Mouse (Mus musculus): ENCODE measurements at regions not wholly inside any gene's neighbourhood (a gene's known extent, or its start where the extent isn't known, plus 50 kb on each side); places are given as distances from the start of the nearest gene placed in this dataset.

DNA sequence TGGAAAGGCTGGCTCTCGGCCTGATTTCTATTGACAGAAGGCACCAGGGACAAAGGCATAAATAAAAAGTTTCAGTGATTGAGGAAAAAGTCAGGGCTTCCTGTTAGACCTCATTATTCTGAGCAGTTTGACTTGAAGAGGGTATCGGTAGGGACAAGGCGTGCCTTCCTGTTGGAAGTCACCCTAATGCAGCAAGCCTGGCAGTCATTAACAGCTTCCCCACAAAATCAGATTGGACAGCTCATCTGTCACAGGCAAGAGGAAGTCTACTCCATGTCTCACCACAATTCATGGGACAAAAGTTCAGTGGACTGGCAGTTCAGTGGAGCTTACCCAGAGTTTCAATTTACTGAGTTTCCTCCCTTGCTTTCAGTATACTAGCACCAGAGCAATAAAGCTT lies 715.5 kb downstream of the Fam181b start:
- DNase-seq, result no peak

DNA sequence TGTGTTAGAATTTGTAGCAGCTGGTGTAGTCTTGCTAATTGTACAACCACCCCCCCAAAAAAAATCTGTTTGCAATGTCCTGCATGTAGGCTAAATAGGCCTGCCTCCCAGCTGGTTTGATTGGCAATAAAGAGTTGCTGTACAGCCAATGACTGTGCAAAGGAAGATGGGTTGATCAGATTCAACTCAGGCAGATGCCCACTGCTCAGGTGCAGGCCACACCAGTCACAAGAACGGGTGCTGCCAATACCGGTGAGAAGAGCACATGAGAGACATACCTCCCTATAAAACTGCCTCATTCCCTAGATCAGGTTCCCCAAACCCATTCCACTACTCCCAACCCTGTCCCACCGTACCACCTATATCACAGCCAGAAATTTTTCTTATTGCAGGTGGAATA lies 756.0 kb downstream of the Fam181b start:
- DNase-seq, result no peak

DNA sequence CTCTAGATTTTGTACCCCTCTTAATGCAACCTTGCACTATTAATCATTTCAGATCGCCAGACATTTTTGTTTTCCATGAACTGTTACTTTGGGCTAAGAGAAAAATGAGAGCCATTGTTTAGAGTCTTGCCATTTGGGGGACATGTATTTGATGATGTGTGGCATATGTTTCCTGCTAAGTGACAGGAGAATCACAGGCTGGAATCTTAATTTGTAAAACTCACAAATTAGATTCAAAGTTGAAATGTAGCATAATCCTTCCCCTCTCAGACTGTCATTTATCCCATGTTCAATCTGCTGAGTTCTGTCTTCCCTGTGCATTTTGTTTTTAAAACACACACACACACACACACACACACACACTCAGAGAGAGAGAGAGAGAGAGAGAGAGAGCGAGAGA lies 756.5 kb downstream of the Fam181b start:
- DNase-seq, result no peak

DNA sequence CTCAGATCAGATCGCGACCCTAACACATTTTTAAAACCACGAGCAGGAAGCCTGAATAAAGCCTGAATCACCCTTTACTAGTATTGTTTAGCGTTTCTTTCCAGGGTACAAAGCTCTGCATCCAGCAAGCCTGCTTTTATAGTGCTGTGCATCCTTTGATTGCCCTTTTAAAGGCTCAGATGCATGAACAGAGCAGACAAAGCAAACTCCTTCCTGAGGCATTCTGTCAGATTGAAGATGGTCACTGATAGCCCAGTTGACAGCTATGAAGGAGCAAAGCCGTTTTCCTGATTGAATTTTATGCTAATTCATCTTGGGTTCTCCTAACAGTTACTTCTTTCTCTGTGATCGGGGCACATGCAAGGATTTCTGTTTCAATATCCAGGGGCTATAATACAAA lies 775.4 kb downstream of the Fam181b start:
- DNase-seq, result no peak

DNA sequence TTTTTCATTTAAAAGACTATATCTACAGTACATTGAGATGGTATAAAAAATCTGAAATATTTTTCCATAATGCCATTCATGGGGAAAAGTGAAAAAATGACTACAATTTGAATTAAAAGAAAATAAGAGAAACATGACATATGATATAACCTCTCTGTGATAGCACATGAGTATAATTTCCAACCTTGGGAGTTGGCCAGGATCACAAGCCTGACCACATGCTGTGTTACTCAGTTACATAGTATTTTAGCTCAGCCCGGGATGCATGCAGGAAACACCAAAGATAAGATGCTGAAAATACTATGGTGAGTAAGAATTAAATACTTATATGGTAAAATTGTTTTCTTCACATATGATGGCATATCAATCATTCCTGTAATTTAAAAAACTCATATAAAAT lies 814.0 kb downstream of the Fam181b start:
- no peak for DNase-seq

DNA sequence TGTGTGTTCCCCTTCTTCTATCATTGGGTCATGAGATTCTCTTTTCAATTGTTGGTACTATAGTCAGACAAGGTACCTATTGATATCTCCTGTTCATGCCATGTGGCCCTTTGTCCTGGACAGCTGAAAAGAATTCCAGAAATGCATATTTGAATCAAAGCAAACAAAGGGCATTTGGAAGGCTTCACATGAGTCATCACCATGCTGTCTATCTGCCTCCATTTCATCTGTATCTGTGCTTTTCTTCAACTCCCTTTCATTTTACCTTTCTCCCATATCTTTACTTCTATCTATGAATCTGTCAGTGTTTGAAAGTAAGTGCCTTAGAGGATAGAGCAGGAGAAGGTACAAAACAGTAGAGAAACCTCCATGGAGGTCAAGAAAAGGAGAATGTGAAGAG lies 817.3 kb downstream of the Fam181b start:
- no peak for DNase-seq

DNA sequence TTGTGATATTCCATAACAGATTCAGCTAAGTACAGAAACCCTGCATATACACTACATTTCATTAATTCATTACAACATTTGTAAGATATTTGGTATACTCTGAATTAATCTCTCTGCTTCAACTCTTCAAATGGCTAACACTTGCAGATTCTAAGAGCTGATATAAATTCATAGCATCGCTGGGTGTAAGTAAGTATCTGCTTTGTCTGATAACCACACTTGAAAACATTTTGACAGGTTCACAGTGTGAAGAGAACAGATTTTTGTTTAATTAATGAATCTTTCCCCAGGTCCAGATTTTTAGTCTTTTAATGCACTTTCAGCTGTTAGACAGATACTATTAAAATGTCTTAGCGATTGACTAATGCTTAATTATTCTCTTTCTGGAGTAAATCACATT lies 823.1 kb downstream of the Fam181b start:
- no peak for DNase-seq

DNA sequence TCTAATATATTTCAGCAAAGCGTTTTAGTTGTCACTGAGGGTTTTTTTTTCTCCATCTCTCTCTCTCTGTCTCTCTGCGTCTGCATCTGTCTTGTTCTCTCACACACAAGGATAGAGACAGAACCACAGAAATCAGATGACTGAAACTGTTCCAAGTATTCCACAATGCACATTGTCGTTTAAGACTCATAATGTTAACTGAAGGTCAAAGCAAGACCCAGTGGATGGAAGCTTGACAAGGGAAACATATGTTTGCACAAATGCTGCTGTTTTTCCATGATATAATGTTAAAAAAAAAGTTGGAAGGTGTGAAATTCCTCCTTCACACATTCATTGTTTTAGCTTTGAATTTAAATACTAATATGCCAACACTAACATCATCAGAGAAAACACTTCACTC lies 857.3 kb downstream of the Fam181b start:
- no peak for DNase-seq

DNA sequence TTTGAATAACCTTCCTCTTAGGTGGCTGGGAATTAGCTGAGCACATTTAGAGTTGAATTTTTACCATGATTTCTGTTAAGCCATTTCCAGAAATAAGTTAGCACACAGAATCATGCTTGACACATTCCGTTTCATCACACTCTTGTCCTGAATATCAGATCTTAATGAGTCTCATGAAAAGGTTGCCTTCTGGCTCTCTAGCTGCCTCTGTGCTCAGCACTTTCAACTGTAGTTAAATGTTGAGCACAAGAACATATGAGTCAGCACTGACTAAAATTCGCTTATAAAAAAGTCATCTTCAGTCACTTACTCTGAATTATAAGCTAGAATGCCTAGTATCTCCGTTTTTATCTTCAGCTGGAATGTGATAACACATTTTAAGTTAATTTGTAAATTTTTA lies 902.4 kb downstream of the Fam181b start:
- DNase-seq, result no peak

DNA sequence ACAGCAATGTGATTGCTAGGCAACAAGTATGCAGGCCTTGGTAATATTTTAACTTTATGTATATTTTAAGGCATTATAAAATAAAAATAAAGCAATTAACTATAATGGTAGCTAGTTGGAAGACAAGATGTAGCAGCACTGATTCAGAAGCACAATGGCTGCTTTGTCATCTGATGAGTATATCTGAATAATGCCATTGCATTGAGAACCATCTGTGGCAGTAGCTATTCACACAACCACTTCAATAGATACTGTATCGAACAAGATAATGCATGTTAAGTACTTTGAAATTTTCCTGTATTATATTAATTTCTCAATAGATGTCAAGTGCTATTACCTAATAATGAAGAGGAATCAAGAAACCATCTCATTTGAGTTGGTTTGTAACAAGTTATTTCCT lies 923.1 kb downstream of the Fam181b start:
- no peak for DNase-seq

DNA sequence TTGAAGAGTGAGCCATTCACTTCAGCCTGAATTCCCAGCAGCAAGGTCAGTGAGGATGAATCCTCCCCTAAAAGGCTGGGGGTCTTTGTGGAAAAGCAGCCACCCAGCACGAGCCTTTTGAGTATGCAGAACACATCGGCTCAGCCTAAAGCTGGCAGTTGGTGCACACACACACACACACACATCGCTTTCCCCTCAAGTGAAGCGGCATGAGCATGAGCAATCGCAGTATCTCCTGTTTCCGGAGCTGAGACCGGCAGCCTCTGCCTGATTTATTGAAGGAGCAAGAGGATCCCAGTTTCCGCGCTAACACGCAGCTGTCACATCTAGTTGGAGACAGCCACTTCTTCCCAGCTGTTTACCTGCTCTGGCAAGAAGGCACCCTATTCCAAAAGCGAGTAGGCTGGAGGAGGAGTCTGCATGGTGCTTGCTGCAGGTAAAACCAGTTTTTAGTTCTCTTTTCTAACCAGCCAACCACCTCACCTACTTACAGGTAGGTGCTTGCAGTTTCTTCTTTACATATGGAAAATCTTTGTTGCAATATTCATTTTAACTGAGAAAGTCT lies 962.9 kb downstream of the Fam181b start:
- DNase-seq, result peak; percentile 5

DNA sequence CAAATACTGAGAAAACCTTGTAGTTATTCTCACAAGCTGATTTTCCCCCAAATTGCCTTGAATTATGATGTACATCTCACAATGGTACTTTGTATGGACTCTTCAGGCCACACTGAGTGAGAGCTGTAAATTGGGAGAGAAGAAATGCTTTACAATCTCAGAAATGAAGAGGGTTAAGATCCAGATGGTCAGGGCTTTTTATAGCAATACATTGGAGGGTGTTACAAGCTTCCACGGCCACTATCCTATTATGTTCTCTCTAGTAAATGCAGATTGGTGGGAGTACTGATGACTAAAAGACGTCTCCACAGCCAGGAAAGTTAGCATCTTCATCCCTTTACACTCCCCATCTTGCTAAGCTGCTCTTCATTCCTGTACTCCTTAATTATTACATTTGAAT lies 965.8 kb downstream of the Fam181b start:
- DNase-seq, result no peak

DNA sequence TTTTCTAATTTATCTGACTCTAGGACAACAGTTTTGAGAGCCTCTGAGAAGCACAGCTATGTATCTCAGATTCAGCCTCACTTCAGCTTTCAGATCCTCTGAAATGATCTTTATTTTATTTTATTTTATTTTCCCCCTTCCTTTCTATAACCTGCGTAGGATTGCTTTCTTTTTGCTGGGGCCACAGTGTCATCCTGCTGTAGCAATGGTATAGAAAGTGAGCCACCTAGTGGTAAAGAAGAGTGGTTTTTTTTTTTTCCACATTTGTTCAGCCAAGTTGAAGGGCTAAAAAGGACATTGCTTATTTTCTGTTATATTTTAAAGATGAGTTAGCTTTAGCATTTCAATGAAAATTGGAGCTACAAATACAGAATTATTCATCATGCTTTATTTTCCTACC lies 966.4 kb downstream of the Fam181b start:
- no peak for DNase-seq

DNA sequence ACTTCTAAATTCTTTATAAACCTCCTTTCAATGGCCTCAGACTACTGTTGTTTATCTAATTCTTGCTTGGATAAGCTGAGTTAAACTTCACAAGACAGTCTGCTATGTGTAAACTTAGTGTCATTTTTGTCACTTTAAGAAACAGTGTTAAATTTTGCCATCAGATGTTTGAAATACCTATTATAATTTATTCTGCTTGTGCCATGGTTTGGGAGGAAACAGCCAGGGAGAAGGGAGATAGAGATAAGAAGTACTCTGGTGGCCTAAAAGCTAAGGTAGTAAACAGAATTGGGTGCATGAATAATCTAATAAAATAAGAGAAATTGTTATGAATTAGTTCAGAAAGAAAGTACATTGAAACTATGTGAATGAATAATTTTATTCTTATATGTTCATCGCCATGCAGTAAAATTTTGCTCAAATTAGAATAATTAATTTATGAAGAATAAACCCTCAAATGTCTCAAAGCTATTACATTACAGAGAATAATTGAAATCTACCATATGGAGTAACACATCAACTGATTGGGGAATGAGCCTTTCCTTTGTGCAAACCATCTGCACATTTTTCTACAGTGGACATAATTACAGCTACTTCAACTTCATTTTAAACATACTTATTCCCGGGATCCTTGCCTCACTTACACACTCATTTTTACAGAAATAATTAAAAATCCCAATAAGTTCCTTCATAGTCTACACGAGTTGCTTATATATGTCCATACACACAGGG lies 982.3 kb downstream of the Fam181b start:
- no peak for DNase-seq

Data from adrenal gland, postnatal 14 days (tissue).